Mouse (Mus musculus): ENCODE data around the gene Srebf2.

GRCm38 (mm10) chr15:82147611-82148111 is 680 bp downstream of the Srebf2 start:
- TF ChIP-seq CTCF (IDR thresholded peaks at IDR 0.05; ENCODE audit: insufficient read depth, low read depth, low read length) (no peak), POLR2A (IDR thresholded peaks at IDR 0.05; ENCODE audit: insufficient read depth, low read depth, low read length) (no peak; the same call in 1 of the 2 replicates)
